Mouse (Mus musculus): ENCODE data around the gene Hist1h2bp. TPM values are rescaled to one million over a fixed set of nuclear protein-coding genes. Genes with fewer than 3 reads are reported as not detected.
A peak's percentile ranks its signal among the peaks of the same experiment; 100 is the strongest.
"Not testable (repeated sequence)": the region's sequence is repeated elsewhere in the genome, so short reads cannot be mapped to it uniquely, and the experiment has no call there.

The Hist1h2bp gene
- polyA plus RNA-seq, 1 experiment from 2014 or later = 2.9 TPM

GRCm38 (mm10) chr13:21753524-21754285 lies 33.6 kb upstream of the Hist1h2bp start, which contains the start of the genes Hist1h2ak and Hist1h2bn:
Gene Hist1h2ak, minus strand, starts transcription at chr13:21753827.
Gene Hist1h2bn, plus strand, starts transcription at chr13:21754123.
- H3K4me1 ChIP-seq (replicated peaks; ENCODE audit: control insufficient read depth, insufficient read depth, low read length); H3K27me3 ChIP-seq (ENCODE audit: control insufficient read depth, insufficient read depth, low read length); H3K9me3 ChIP-seq (ENCODE audit: control insufficient read depth, low read length); H3K36me3 ChIP-seq (ENCODE audit: control insufficient read depth, insufficient read depth, low read length): not testable (repeated sequence)
- WGBS = under 1% methylated on average over 33 of the region's 50 CpGs
- DNase-seq (ENCODE audit: low spot score) = peak; percentile 78
- H3K27ac ChIP-seq (ENCODE audit: low read depth, low read length) = peak within 1 kb of the TSS; percentile 84
- H3K9ac ChIP-seq (ENCODE audit: low read depth, low read length) = peak within 1 kb of the TSS; percentile 49
- peak; percentile 93 for ATAC-seq (ENCODE audit: low FRiP score)
- peak within 1 kb of the TSS; percentile 39 for H3K4me3 ChIP-seq (ENCODE audit: low read depth, low read length)
- H3K4me2 ChIP-seq (replicated peaks; ENCODE audit: low read depth, low read length) = peak within 1 kb of the TSS; percentile 61

GRCm38 (mm10) chr13:21754294-21755001 lies 32.8 kb upstream of the Hist1h2bp start:
- peak; percentile 13 for ATAC-seq (ENCODE audit: low FRiP score)
- DNase-seq (ENCODE audit: low spot score) = peak; percentile 67
- WGBS = under 1% methylated on average over 10 of the region's 26 CpGs

GRCm38 (mm10) chr13:21755707-21756106 lies 31.6 kb upstream of the Hist1h2bp start:
- ATAC-seq (ENCODE audit: low FRiP score) (no peak), DNase-seq (ENCODE audit: low spot score) (no peak)
- no peaks in the 10 kb centered on the region for H3K36me3 ChIP-seq (ENCODE audit: control insufficient read depth, insufficient read depth, low read length)
- no peak overlapping the region for H3K27ac ChIP-seq (ENCODE audit: low read depth, low read length)
- WGBS = 74% methylated on average over 1 of the region's 1 CpGs
- H3K4me1 ChIP-seq (replicated peaks; ENCODE audit: control insufficient read depth, insufficient read depth, low read length) = no peaks in the 10 kb centered on the region
- H3K9me3 ChIP-seq (ENCODE audit: control insufficient read depth, low read length) = no peaks in the 10 kb centered on the region
- no peaks in the 10 kb centered on the region for H3K27me3 ChIP-seq (ENCODE audit: control insufficient read depth, insufficient read depth, low read length)
- H3K4me2 ChIP-seq (replicated peaks; ENCODE audit: low read depth, low read length) = no peak overlapping the region
- no peak overlapping the region for H3K4me3 ChIP-seq (ENCODE audit: low read depth, low read length)
- H3K9ac ChIP-seq (ENCODE audit: low read depth, low read length) = no peak overlapping the region

More at GRCm38 (mm10) chr13:21754294-21755001, 32.8 kb upstream of the Hist1h2bp start:
- H3K9ac ChIP-seq (ENCODE audit: low read depth, low read length) = peak overlapping the region; percentile 28; the same call in 1 of the 2 replicates
- H3K4me2 ChIP-seq (replicated peaks; ENCODE audit: low read depth, low read length) = peak overlapping the region; percentile 41
- not testable (repeated sequence) for H3K27me3 ChIP-seq (ENCODE audit: control insufficient read depth, insufficient read depth, low read length); H3K9me3 ChIP-seq (ENCODE audit: control insufficient read depth, low read length); H3K4me1 ChIP-seq (replicated peaks; ENCODE audit: control insufficient read depth, insufficient read depth, low read length); H3K36me3 ChIP-seq (ENCODE audit: control insufficient read depth, insufficient read depth, low read length)
- H3K27ac ChIP-seq (ENCODE audit: low read depth, low read length) = peak overlapping the region; percentile 82
- H3K4me3 ChIP-seq (ENCODE audit: low read depth, low read length) = peak overlapping the region; percentile 39

- Histone ChIP-seq H3K4me2 (replicated peaks; ENCODE audit: low read depth, low read length) (peak overlapping the region; percentile 84), H3K9ac (ENCODE audit: low read depth, low read length) (peak overlapping the region; percentile 79), H3K27me3 (ENCODE audit: control insufficient read depth, insufficient read depth, low read length) (no peaks in the 10 kb centered on the region), H3K4me3 (ENCODE audit: low read depth, low read length) (peak overlapping the region; percentile 55), H3K9me3 (ENCODE audit: control insufficient read depth, low read length) (no peaks in the 10 kb centered on the region), H3K27ac (ENCODE audit: low read depth, low read length) (peak overlapping the region; percentile 95), H3K36me3 (ENCODE audit: control insufficient read depth, insufficient read depth, low read length) (no peaks in the 10 kb centered on the region), H3K4me1 (replicated peaks; ENCODE audit: control insufficient read depth, insufficient read depth, low read length) (no peaks in the 10 kb centered on the region)
- DNase-seq (ENCODE audit: low spot score) (peak; percentile 85), ATAC-seq (ENCODE audit: low FRiP score) (peak; percentile 87)
- 5% methylated on average over 33 of the region's 33 CpGs for WGBS
Observed at GRCm38 (mm10) chr13:21778814-21779766, 8.2 kb upstream of the Hist1h2bp start.

- H3K9ac ChIP-seq (ENCODE audit: low read depth, low read length) = peak within 1 kb of the TSS; percentile 79
- H3K27ac ChIP-seq (ENCODE audit: low read depth, low read length) = peak within 1 kb of the TSS; percentile 95
- DNase-seq (ENCODE audit: low spot score) = peak; percentile 80
- peak within 1 kb of the TSS; percentile 55 for H3K4me3 ChIP-seq (ENCODE audit: low read depth, low read length)
- no peaks in the 10 kb centered on the region for H3K27me3 ChIP-seq (ENCODE audit: control insufficient read depth, insufficient read depth, low read length)
- H3K36me3 ChIP-seq (ENCODE audit: control insufficient read depth, insufficient read depth, low read length) = no peaks in the 10 kb centered on the region
- no peaks in the 10 kb centered on the region for H3K9me3 ChIP-seq (ENCODE audit: control insufficient read depth, low read length)
- peak within 1 kb of the TSS; percentile 84 for H3K4me2 ChIP-seq (replicated peaks; ENCODE audit: low read depth, low read length)
- H3K4me1 ChIP-seq (replicated peaks; ENCODE audit: control insufficient read depth, insufficient read depth, low read length) = no peaks in the 10 kb centered on the region
- under 1% methylated on average over 44 of the region's 44 CpGs for WGBS
- ATAC-seq (ENCODE audit: low FRiP score) = peak; percentile 53
Observed at GRCm38 (mm10) chr13:21779767-21780731, 7.2 kb upstream of the Hist1h2bp start, which contains the start of gene Hist1h1b. Gene Hist1h1b, minus strand, starts transcription at chr13:21780625.

GRCm38 (mm10) chr13:21781021-21781555 lies 6.2 kb upstream of the Hist1h2bp start:
- peak; percentile 27 for DNase-seq (ENCODE audit: low spot score)
- Histone ChIP-seq H3K4me2 (replicated peaks; ENCODE audit: low read depth, low read length) (peak overlapping the region; percentile 84), H3K9me3 (ENCODE audit: control insufficient read depth, low read length) (no peaks in the 10 kb centered on the region), H3K36me3 (ENCODE audit: control insufficient read depth, insufficient read depth, low read length) (no peaks in the 10 kb centered on the region), H3K27ac (ENCODE audit: low read depth, low read length) (peak overlapping the region; percentile 44; the same call in 1 of the 2 replicates), H3K4me1 (replicated peaks; ENCODE audit: control insufficient read depth, insufficient read depth, low read length) (0 out of 2 replicates have a peak, but pooled peaks cover 2% of the 10 kb centered on the region), H3K4me3 (ENCODE audit: low read depth, low read length) (no peak overlapping the region), H3K9ac (ENCODE audit: low read depth, low read length) (no peak overlapping the region), H3K27me3 (ENCODE audit: control insufficient read depth, insufficient read depth, low read length) (no peaks in the 10 kb centered on the region)
- no peak for ATAC-seq (ENCODE audit: low FRiP score)
- 45% methylated on average over 6 of the region's 6 CpGs for WGBS

- H3K4me3 ChIP-seq (ENCODE audit: low read depth, low read length) = no peak overlapping the region
- ATAC-seq (ENCODE audit: low FRiP score) (no peak), DNase-seq (ENCODE audit: low spot score) (peak; percentile 14)
- no peaks in the 10 kb centered on the region for H3K27me3 ChIP-seq (ENCODE audit: control insufficient read depth, insufficient read depth, low read length)
- H3K4me2 ChIP-seq (replicated peaks; ENCODE audit: low read depth, low read length) = no peak overlapping the region
- 93% methylated on average over 1 of the region's 1 CpGs for WGBS
- H3K27ac ChIP-seq (ENCODE audit: low read depth, low read length) = no peak overlapping the region
- no peaks in the 10 kb centered on the region for H3K36me3 ChIP-seq (ENCODE audit: control insufficient read depth, insufficient read depth, low read length)
- H3K4me1 ChIP-seq (replicated peaks; ENCODE audit: control insufficient read depth, insufficient read depth, low read length) = 0 out of 2 replicates have a peak, but pooled peaks cover 3% of the 10 kb centered on the region
- no peak overlapping the region for H3K9ac ChIP-seq (ENCODE audit: low read depth, low read length)
- no peaks in the 10 kb centered on the region for H3K9me3 ChIP-seq (ENCODE audit: control insufficient read depth, low read length)
Observed at GRCm38 (mm10) chr13:21781639-21782038, 5.6 kb upstream of the Hist1h2bp start.

All from hindbrain, embryonic 11.5 days (tissue).